Mouse (Mus musculus) midbrain, embryonic 10.5 days (tissue): ENCODE measurements at regions not wholly inside any gene's neighbourhood (a gene's known extent, or its start where the extent isn't known, plus 50 kb on each side); places are given as distances from the start of the nearest gene placed in this dataset.
"Not testable (repeated sequence)": the region's sequence is repeated elsewhere in the genome, so short reads cannot be mapped to it uniquely, and the experiment has no call there.

Source experiments
- DNase-seq: peaks from one replicate; pipeline ENCODE4 v3.0.0-alpha.2; 2017; ENCODE audit warnings: low spot score
- H3K27ac ChIP-seq: fragments of 300-500 bp; sonication (generic); replicated peaks from 2 replicates; pipeline ENCODE4 v1.5.1; 2016; ENCODE audit warnings: mild to moderate bottlenecking
- H3K27me3 ChIP-seq: fragments of 300-500 bp; sonication (generic); 2 replicates; pipeline ENCODE4 v1.6.1; 2016; ENCODE audit warnings: low read depth, mild to moderate bottlenecking; ENCODE audit not compliant: poor library complexity, severe bottlenecking
- H3K36me3 ChIP-seq: fragments of 300-500 bp; sonication (generic); 2 replicates; pipeline ENCODE4 v1.6.1; 2016; ENCODE audit warnings: mild to moderate bottlenecking, moderate library complexity
- H3K4me1 ChIP-seq: fragments of 300-500 bp; sonication (generic); 2 replicates; pipeline ENCODE4 v1.6.1; 2016
- H3K4me3 ChIP-seq: fragments of 300-500 bp; sonication (generic); 2 replicates; pipeline ENCODE4 v1.5.1; 2016; ENCODE audit warnings: mild to moderate bottlenecking, moderate library complexity
- H3K9me3 ChIP-seq: fragments of 300-500 bp; sonication (generic); replicated peaks from 2 replicates; pipeline ENCODE4 v1.6.1; 2016; ENCODE audit warnings: mild to moderate bottlenecking
- WGBS: fragments of 180-500 bp; shearing (Covaris S2); methylation state at CpG from one replicate; pipeline ENCODE4 v1.1.7; 2016; 5-methylcytosine and 5-hydroxymethylcytosine counted together

- Histone ChIP-seq H3K36me3 (no peaks in the 10 kb centered on the region), H3K9me3 (peaks cover 7% of the 10 kb centered on the region; the same call in 1 of the 2 replicates), H3K4me1 (0 out of 2 replicates have a peak, but pooled peaks cover 7% of the 10 kb centered on the region), H3K27me3 (no peaks in the 10 kb centered on the region), H3K4me3 (no peak overlapping the region), H3K27ac (no peak overlapping the region)
- 66% methylated on average over 9 of the region's 9 CpGs for WGBS
- no peak for DNase-seq
Measured at GRCm38 (mm10) chr17:31753113-31753858, 75.7 kb downstream of the Cryaa start.

GRCm38 (mm10) chr17:31753859-31754229 is 76.2 kb downstream of the Cryaa start:
- WGBS = 58% methylated on average over 4 of the region's 4 CpGs

GRCm38 (mm10) chr17:31760465-31760864 is 82.9 kb downstream of the Cryaa start:
- no peak for DNase-seq
- H3K9me3 ChIP-seq = peaks cover 7% of the 10 kb centered on the region; the same call in 1 of the 2 replicates
- H3K27me3 ChIP-seq = no peaks in the 10 kb centered on the region
- WGBS = 94% methylated on average over 2 of the region's 2 CpGs
- no peak overlapping the region for H3K4me3 ChIP-seq
- no peak overlapping the region for H3K27ac ChIP-seq
- no peaks in the 10 kb centered on the region for H3K4me1 ChIP-seq
- no peaks in the 10 kb centered on the region for H3K36me3 ChIP-seq

More at GRCm38 (mm10) chr17:31753859-31754229, 76.2 kb downstream of the Cryaa start:
- no peak overlapping the region for H3K27ac ChIP-seq
- no peaks in the 10 kb centered on the region for H3K36me3 ChIP-seq
- H3K4me3 ChIP-seq = no peak overlapping the region
- no peak for DNase-seq
- no peaks in the 10 kb centered on the region for H3K27me3 ChIP-seq
- peaks cover 7% of the 10 kb centered on the region; the same call in 1 of the 2 replicates for H3K9me3 ChIP-seq
- H3K4me1 ChIP-seq = 0 out of 2 replicates have a peak, but pooled peaks cover 7% of the 10 kb centered on the region

- Histone ChIP-seq H3K9me3 (no peaks in the 10 kb centered on the region), H3K27me3 (no peaks in the 10 kb centered on the region), H3K4me3 (no peak overlapping the region), H3K4me1 (peaks cover 12% of the 10 kb centered on the region), H3K36me3 (no peaks in the 10 kb centered on the region), H3K27ac (no peak overlapping the region)
- 61% methylated on average over 5 of the region's 5 CpGs for WGBS
- DNase-seq = no peak
Measured at GRCm38 (mm10) chr17:31763078-31763477, 85.5 kb downstream of the Cryaa start.

GRCm38 (mm10) chr17:31766779-31767697 is 88.6 kb downstream of the Sik1 start:
- WGBS = 46% methylated on average over 25 of the region's 25 CpGs
- Histone ChIP-seq H3K4me3 (0 out of 2 replicates have a peak overlapping the region, but pooled peaks have one; percentile 23), H3K27ac (peak overlapping the region; percentile 83), H3K4me1 (peaks cover 12% of the 10 kb centered on the region), H3K9me3 (peaks cover 12% of the 10 kb centered on the region; the same call in 1 of the 2 replicates), H3K27me3 (no peaks in the 10 kb centered on the region), H3K36me3 (no peaks in the 10 kb centered on the region)
- peak; percentile 65 for DNase-seq

- Histone ChIP-seq H3K9me3 (peaks cover 12% of the 10 kb centered on the region; the same call in 1 of the 2 replicates), H3K4me1 (peaks cover 20% of the 10 kb centered on the region), H3K27ac (no peak overlapping the region), H3K27me3 (no peaks in the 10 kb centered on the region), H3K4me3 (no peak overlapping the region), H3K36me3 (no peaks in the 10 kb centered on the region)
- DNase-seq = no peak
- 58% methylated on average over 9 of the region's 9 CpGs for WGBS
Measured at GRCm38 (mm10) chr17:31772201-31772820, 83.3 kb downstream of the Sik1 start.

GRCm38 (mm10) chr17:31773882-31774281 is 81.7 kb downstream of the Sik1 start:
- not testable (repeated sequence) for H3K27me3 ChIP-seq, H3K27ac ChIP-seq, DNase-seq, H3K4me3 ChIP-seq, H3K36me3 ChIP-seq
- H3K4me1 ChIP-seq = peaks cover 29% of the 10 kb centered on the region
- peaks cover 12% of the 10 kb centered on the region; the same call in 1 of the 2 replicates for H3K9me3 ChIP-seq

GRCm38 (mm10) chr17:31775037-31775436 is 80.6 kb downstream of the Sik1 start:
- peaks cover 12% of the 10 kb centered on the region; the same call in 1 of the 2 replicates for H3K9me3 ChIP-seq
- H3K4me3 ChIP-seq = no peak overlapping the region
- H3K36me3 ChIP-seq = no peaks in the 10 kb centered on the region
- H3K27ac ChIP-seq = no peak overlapping the region
- no peak for DNase-seq
- 93% methylated on average over 5 of the region's 5 CpGs for WGBS
- H3K4me1 ChIP-seq = peaks cover 36% of the 10 kb centered on the region
- H3K27me3 ChIP-seq = no peaks in the 10 kb centered on the region

GRCm38 (mm10) chr17:31775966-31776365 is 79.6 kb downstream of the Sik1 start:
- no peak for DNase-seq

GRCm38 (mm10) chr17:31776949-31777607 is 78.5 kb downstream of the Sik1 start:
- Histone ChIP-seq H3K36me3 (no peaks in the 10 kb centered on the region), H3K9me3 (no peaks in the 10 kb centered on the region), H3K27ac (peak overlapping the region; percentile 55), H3K4me3 (no peak overlapping the region), H3K4me1 (peaks cover 36% of the 10 kb centered on the region), H3K27me3 (no peaks in the 10 kb centered on the region)
- WGBS = 58% methylated on average over 9 of the region's 9 CpGs
- DNase-seq = peak; percentile 34

More at GRCm38 (mm10) chr17:31775966-31776365, 79.6 kb downstream of the Sik1 start:
- peaks cover 4% of the 10 kb centered on the region; the same call in 1 of the 2 replicates for H3K9me3 ChIP-seq
- WGBS = 90% methylated on average over 3 of the region's 3 CpGs
- no peaks in the 10 kb centered on the region for H3K27me3 ChIP-seq
- peaks cover 36% of the 10 kb centered on the region for H3K4me1 ChIP-seq
- H3K27ac ChIP-seq = no peak overlapping the region
- no peak overlapping the region for H3K4me3 ChIP-seq
- no peaks in the 10 kb centered on the region for H3K36me3 ChIP-seq

- no peak for DNase-seq
- Histone ChIP-seq H3K4me3 (no peak overlapping the region), H3K36me3 (no peaks in the 10 kb centered on the region), H3K4me1 (peaks cover 32% of the 10 kb centered on the region), H3K9me3 (no peaks in the 10 kb centered on the region), H3K27me3 (no peaks in the 10 kb centered on the region), H3K27ac (peak overlapping the region; percentile 55; the same call in 1 of the 2 replicates)
- WGBS = 77% methylated on average over 5 of the region's 5 CpGs
Measured at GRCm38 (mm10) chr17:31777751-31778150, 77.9 kb downstream of the Sik1 start.

- Histone ChIP-seq H3K9me3 (no peaks in the 10 kb centered on the region), H3K36me3 (no peaks in the 10 kb centered on the region), H3K27me3 (no peaks in the 10 kb centered on the region), H3K4me3 (no peak overlapping the region), H3K27ac (no peak overlapping the region), H3K4me1 (peaks cover 29% of the 10 kb centered on the region)
- 84% methylated on average over 3 of the region's 3 CpGs for WGBS
- no peak for DNase-seq
Measured at GRCm38 (mm10) chr17:31779466-31779865, 76.1 kb downstream of the Sik1 start.
